Mouse (Mus musculus): ENCODE measurements at regions not wholly inside any gene's neighbourhood (a gene's known extent, or its start where the extent isn't known, plus 50 kb on each side); places are given as distances from the start of the nearest gene placed in this dataset.

GRCm38 (mm10) chr16:24201455-24201854 lies 191.9 kb upstream of the Lpp start:
- TF ChIP-seq CTCF (IDR thresholded peaks at IDR 0.05; ENCODE audit: low read depth): no peak
- TF ChIP-seq EP300 (IDR thresholded peaks at IDR 0.05; ENCODE audit: low read depth): no peak

Data from heart, postnatal 0 days (tissue).